Comparison of ENCODE assay signal across 8 mouse cellular contexts in the genomic region with DNA sequence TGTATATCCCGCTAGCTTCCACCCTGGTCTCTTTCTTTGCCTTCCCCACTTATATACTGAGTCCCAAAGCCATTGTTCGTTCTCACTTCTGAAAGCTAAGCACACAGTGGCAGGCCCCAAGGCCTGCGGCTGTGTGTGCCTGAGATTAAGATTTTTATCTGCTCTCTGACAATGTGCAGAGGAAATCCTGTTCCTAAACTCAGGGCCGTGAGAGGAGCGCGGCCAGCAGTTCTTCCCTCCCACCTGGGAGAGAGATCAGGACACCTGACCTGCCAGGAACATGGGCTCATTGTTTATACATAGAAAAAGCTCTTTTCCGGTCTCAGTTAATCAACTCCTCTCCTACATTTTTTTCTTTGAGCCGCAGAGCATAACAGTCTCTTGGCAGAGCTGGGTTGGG. TPM values are rescaled to one million over a fixed set of nuclear protein-coding genes. Genes with fewer than 3 reads are reported as not detected.
DNase-seq lines count a peak whose midpoint lies in the region; ATAC-seq and TF ChIP-seq lines count a peak whose summit lies in the region.

No protein-coding gene starts in this region.

- no peaks in the 10 kb centered on the region for H3K27me3 ChIP-seq in heart, embryonic 14.5 days (ENCODE audit: control insufficient read depth, insufficient read depth, low read length)
- H3K27me3 ChIP-seq in limb, embryonic 11.5 days (ENCODE audit: control insufficient read depth, insufficient read depth, low read length), result no peaks in the 10 kb centered on the region
- no peaks in the 10 kb centered on the region for H3K27me3 ChIP-seq in thymus, adult 2 months (ENCODE audit: control insufficient read depth, insufficient read depth, low read length)

- TF ChIP-seq CTCF in thymus, adult 2 months (IDR thresholded peaks at IDR 0.05; ENCODE audit: borderline replicate concordance, control insufficient read depth, extremely low read depth, insufficient read depth, low read length, poor library complexity), result no peak

- H3K4me2 ChIP-seq in heart, embryonic 14.5 days (ENCODE audit: low read length), result no peak overlapping the region
- H3K4me2 ChIP-seq in limb, embryonic 11.5 days (ENCODE audit: low read depth, severe bottlenecking), result no peak overlapping the region

- H3K27ac ChIP-seq in heart, embryonic 14.5 days (replicated peaks in 1 of 2; ENCODE audit: control insufficient read depth in 1 of 2, insufficient read depth in 1 of 2, low read depth in 2 of 2, low read length in 2 of 2), result peak overlapping the region; percentile 58 to 62
- 0 out of 2 replicates have a peak overlapping the region, but pooled peaks have one; percentile 21 for H3K27ac ChIP-seq in limb, embryonic 11.5 days (replicated peaks; ENCODE audit: low read depth, low read length)
- peak overlapping the region; percentile 100 for H3K27ac ChIP-seq in thymus, adult 2 months (ENCODE audit: control insufficient read depth, insufficient read depth, low read length)

- no peak overlapping the region for H3K9ac ChIP-seq in heart, embryonic 14.5 days (ENCODE audit: low read length)
- H3K9ac ChIP-seq in limb, embryonic 11.5 days (ENCODE audit: low read length), result no peak overlapping the region

- H3K4me3 ChIP-seq in heart, embryonic 14.5 days (ENCODE audit: control insufficient read depth in 1 of 2, insufficient read depth in 1 of 2, low read depth in 1 of 2, low read length in 2 of 2), result no peak overlapping the region
- no peak overlapping the region for H3K4me3 ChIP-seq in limb, embryonic 11.5 days (ENCODE audit: low read depth, low read length)
- H3K4me3 ChIP-seq in thymus, adult 2 months (ENCODE audit: control insufficient read depth, insufficient read depth, low read length), result no peak overlapping the region

- H3K4me1 ChIP-seq in heart, embryonic 14.5 days (ENCODE audit: control insufficient read depth in 2 of 2, insufficient read depth in 2 of 2, low read length in 2 of 2), result peaks cover 4 to 5% of the 10 kb centered on the region in 2 experiments; a peak in 2 of 4 replicates
- H3K4me1 ChIP-seq in limb, embryonic 11.5 days (ENCODE audit: control insufficient read depth, insufficient read depth, low read length), result peaks cover 38% of the 10 kb centered on the region
- H3K4me1 ChIP-seq in thymus, adult 2 months (replicated peaks; ENCODE audit: control insufficient read depth, insufficient read depth, low read length), result peaks cover 78% of the 10 kb centered on the region

- no peak; the same call in 1 of the 2 replicates for ATAC-seq in heart, embryonic 14.5 days (ENCODE audit: insufficient number of reproducible peaks, insufficient read depth, low FRiP score, low read depth)
- ATAC-seq in limb, embryonic 11.5 days (ENCODE audit: insufficient number of reproducible peaks, low FRiP score, low TSS enrichment, low read depth), result no peak

- H3K36me3 ChIP-seq in heart, embryonic 14.5 days (ENCODE audit: control insufficient read depth, insufficient read depth, low read length), result no peaks in the 10 kb centered on the region
- no peaks in the 10 kb centered on the region for H3K36me3 ChIP-seq in limb, embryonic 11.5 days (ENCODE audit: control insufficient read depth, insufficient read depth, low read length)
- no peaks in the 10 kb centered on the region for H3K36me3 ChIP-seq in thymus, adult 2 months (ENCODE audit: control insufficient read depth, insufficient read depth, low read length)

- H3K9me3 ChIP-seq in heart, embryonic 14.5 days (ENCODE audit: control insufficient read depth, low read length), result no peaks in the 10 kb centered on the region
- no peaks in the 10 kb centered on the region for H3K9me3 ChIP-seq in limb, embryonic 11.5 days (ENCODE audit: control insufficient read depth, low read length)

- peak; percentile 68 for DNase-seq in kidney, adult 11 months
- DNase-seq in kidney, adult 18-20 months, result no peak
- no peak for DNase-seq in limb, embryonic 11.5 days (ENCODE audit: low spot score)
- DNase-seq in thymus, adult 2 months, result peak; percentile 59
- no peak for DNase-seq in cerebellum, postnatal 14 days
- no peak for DNase-seq in cerebellum, adult 9-10 months
- no peak for DNase-seq in right cerebral cortex, adult 2 months (ENCODE audit: low spot score in 2 of 2)

- TF ChIP-seq POLR2A in thymus, adult 2 months (IDR thresholded peaks at IDR 0.05; ENCODE audit: control insufficient read depth, extremely low read depth, insufficient read depth, low read length, poor library complexity), result 0 out of 2 replicates have a peak, but pooled peaks have one; percentile 28

- WGBS in heart, embryonic 14.5 days, result 33% methylated on average over 8 of the region's 8 CpGs
- WGBS in limb, embryonic 11.5 days, result 53% methylated on average over 8 of the region's 8 CpGs
- WGBS in thymus, adult 2 months, result 2% methylated on average over 8 of the region's 8 CpGs

RNA-seq across cellular contexts. Expression of gene Fli1, which starts 36.5 kb away (rescaled TPM):
- polyA plus RNA-seq in heart, embryonic 14.5 days (2014; fragmentation: Nextera tagmentation; extraction: Ambion mirVana), result 20.6 and 22.4 TPM in 2 replicates
- polyA plus RNA-seq in limb, embryonic 11.5 days (2014; fragmentation: Nextera tagmentation; extraction: Ambion mirVana), result 62.2 and 68.3 TPM in 2 replicates
- polyA plus RNA-seq in thymus, adult 2 months (2012; rRNA removed), result 28.5 and 33.9 TPM in 2 replicates

Comparison
In these comparisons a context has a peak if more than half of its experiments do, and no peak if none do; other contexts are left out.
1. DNase-seq: peak in kidney, adult 11 months (single experiment) and thymus, adult 2 months (single experiment); none in kidney, adult 18-20 months (single experiment), limb, embryonic 11.5 days (single experiment), cerebellum, postnatal 14 days (0 of 2), cerebellum, adult 9-10 months (single experiment) and right cerebral cortex, adult 2 months (0 of 2).
2. H3K27ac ChIP-seq: peak in every context shown above with its lines; median percentile 100 in thymus, adult 2 months; 60 in heart, embryonic 14.5 days; 21 in limb, embryonic 11.5 days.